Mouse (Mus musculus) brain, adult 2 months (tissue): Measurements from ENCODE around the gene Tsfm.

Source experiments
- DNase-seq: peaks from one replicate; pipeline ENCODE4 v3.0.0; 2011; ENCODE audit warnings: low read depth, low spot score

Gene Tsfm

DNA sequence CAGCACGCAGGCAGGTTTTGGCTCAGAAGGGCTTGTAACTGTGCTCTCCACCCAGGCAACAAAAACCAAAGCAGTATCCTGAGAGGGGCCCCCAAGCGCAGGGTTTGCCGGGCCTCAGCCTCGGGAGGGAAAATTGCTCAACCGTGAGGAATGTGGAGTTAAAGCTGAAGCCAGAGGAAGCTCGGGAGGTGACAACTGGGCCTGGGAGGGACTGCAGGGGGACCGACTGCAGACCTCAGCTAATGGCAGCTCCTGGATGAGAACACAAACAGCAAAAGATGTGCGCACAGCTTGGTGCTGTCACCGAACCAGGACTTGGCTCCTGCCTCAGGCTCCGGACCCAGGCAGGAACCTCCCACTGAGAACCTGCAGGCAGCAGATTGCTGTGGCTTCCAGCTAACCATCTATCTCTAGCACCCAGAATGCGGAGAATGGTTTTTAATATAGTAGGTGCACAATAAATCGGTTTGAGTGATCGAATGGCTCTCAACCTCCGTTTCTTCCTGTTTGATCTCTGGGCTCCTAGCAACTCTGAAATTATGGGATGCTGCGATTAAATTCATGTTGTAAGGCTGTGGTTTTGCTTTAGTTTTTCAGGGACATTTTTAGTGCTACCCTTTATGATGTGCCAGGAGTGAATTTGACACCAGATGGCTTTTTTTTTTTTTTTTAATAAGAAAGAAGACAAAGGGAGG lies 68.2 kb downstream of the Tsfm start:
- peak; percentile 92 for DNase-seq

DNA sequence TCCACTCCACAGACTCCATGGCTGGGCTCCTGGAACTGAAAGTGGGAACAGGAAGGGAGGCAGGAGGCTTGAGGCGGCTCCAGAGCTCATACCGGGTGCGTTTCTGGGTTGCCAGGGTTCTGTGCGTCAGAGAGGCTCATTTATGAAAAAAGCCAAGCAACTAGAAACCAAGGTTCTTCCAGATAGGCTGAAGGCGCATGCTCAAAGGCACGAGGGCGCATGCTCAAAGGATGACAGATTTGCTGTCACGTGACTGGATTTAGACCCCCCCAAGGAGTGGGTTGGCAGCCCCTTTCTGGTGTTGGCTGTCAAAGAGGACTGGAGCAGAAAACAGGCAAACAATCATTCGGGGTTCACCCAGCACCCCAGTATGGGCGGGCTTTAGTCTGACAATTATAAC lies 68.9 kb downstream of the Tsfm start:
- DNase-seq = peak; percentile 95
